Mouse (Mus musculus) lung, postnatal 0 days (tissue): ENCODE measurements around the gene Cep170b.

ENCODE experiments used
- CTCF ChIP-seq: IDR thresholded peaks from 2 replicates; pipeline ENCODE4 v1.5.1; 2016; ENCODE audit warnings: antibody characterized with exemption, mild to moderate bottlenecking
- EP300 ChIP-seq: IDR thresholded peaks from 2 replicates; pipeline ENCODE4 v1.6.1; 2016; ENCODE audit warnings: antibody characterized with exemption, mild to moderate bottlenecking, control low read depth

DNA sequence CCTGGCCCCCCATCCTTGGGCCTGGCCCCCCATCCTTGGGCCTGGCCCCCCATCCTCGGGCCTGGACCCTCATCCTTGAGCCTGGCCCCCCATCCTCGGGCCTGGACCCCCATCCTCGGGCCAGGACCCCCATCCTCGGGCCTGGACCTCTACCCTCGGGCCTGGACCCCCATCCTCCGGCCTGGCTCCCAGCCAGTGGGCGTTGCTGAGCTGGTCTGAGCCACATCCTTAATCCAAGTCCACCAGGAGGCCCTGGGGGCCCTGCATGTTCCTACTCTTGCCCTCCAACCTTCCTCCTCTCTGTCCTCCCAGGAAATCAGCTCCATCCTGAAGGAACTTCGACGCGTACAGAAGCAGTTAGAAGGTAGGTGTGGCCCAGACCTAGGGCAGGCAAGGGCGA is 24.0 kb downstream of the Cep170b start:
- TF ChIP-seq CTCF = no peak
- TF ChIP-seq EP300 = no peak
